Mouse (Mus musculus): Measurements from ENCODE around the gene Gm49387. TPM values are rescaled to one million over a fixed set of nuclear protein-coding genes. Genes with fewer than 3 reads are reported as not detected.

The Gm49387 gene
- polyA plus RNA-seq, 1 experiment = not detected

DNA sequence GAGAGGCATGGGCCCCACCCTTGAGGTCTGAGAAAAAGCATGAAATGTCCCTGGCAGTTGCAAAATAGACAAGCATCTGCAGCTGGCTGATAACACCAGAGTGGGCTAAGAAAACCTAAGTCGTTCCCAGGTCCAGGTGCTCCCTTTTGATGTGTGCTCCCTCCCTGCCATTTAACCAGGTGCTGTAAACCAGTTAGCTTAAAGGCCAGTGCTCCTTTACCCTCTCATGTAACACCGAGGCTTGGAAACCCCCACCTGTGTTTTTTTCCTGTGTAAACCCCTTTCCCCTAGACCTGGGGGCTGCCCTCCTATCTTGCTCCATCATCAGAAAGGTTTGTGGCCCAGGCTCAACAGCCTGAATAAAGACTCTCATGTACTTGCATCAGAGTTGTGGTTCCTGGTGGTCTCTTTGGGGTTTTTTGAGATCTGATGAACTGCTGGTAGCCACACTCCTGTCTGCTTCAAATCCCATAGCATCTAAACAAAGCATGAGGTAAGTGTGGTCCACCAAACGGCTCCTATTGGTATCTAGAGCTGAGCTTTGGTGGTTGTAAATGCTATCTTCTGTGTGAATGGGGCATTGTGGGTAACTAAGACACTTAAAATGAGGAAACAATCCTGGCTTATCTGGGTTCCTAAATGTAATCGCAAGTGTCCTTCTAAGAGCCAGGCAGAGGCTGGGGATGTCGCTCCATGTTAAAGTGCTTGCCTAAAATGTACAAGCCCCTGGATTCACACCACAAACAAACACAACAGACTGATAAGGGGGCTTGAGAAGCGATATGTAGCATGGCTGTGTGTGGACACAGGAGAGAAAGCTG is 70.3 kb downstream of the Gm49387 start:
- TF ChIP-seq GATA1 (IDR thresholded peaks at IDR 0.05; ENCODE audit: borderline replicate concordance, low read length) (no peak), FLI1 (IDR thresholded peaks at IDR 0.05; ENCODE audit: low read length) (no peak)

DNA sequence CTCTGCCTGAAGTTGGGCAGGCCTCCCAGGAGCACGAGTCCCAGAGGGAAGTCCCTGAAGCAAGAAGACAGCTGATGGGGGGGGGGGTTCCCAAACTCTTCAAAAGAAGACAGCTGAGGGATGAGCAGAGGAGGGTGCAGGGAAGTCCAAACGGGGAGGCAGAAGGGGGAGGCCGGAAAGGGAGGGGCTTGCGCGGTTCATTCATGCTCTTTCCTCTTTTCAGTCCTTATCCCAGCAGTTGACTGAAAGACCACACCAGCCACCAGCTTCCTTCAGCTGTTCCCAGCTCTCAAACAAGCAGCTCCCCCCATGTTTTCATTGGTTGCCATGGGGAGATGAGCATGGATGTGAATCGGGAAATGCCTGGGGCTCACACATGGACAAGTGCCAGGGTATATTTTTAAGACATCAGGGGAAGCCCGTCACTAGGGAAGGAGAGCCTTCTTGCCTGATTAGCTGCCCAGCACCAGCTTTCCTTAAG is 71.5 kb downstream of the Gm49387 start:
- Histone ChIP-seq H3K4me1 (peaks cover 63% of the 10 kb centered on the region), H3K27me3 (replicated peaks) (peaks cover 28% of the 10 kb centered on the region), H3K4me3 (replicated peaks) (peak overlapping the region; percentile 9), H3K9me3 (no peaks in the 10 kb centered on the region), H3K36me3 (replicated peaks; ENCODE audit: low read length) (no peaks in the 10 kb centered on the region)
- TF ChIP-seq FLI1 (IDR thresholded peaks at IDR 0.05; ENCODE audit: low read length) (no peak), GATA1 (IDR thresholded peaks at IDR 0.05; ENCODE audit: borderline replicate concordance, low read length) (no peak)

More for the DNA sequence above, 70.3 kb downstream of the Gm49387 start:
- peaks cover 36% of the 10 kb centered on the region for H3K27me3 ChIP-seq (replicated peaks)
- H3K4me3 ChIP-seq (replicated peaks) = no peak overlapping the region
- H3K4me1 ChIP-seq = peaks cover 62% of the 10 kb centered on the region
- H3K36me3 ChIP-seq (replicated peaks; ENCODE audit: low read length) = no peaks in the 10 kb centered on the region
- H3K9me3 ChIP-seq = no peaks in the 10 kb centered on the region

DNA sequence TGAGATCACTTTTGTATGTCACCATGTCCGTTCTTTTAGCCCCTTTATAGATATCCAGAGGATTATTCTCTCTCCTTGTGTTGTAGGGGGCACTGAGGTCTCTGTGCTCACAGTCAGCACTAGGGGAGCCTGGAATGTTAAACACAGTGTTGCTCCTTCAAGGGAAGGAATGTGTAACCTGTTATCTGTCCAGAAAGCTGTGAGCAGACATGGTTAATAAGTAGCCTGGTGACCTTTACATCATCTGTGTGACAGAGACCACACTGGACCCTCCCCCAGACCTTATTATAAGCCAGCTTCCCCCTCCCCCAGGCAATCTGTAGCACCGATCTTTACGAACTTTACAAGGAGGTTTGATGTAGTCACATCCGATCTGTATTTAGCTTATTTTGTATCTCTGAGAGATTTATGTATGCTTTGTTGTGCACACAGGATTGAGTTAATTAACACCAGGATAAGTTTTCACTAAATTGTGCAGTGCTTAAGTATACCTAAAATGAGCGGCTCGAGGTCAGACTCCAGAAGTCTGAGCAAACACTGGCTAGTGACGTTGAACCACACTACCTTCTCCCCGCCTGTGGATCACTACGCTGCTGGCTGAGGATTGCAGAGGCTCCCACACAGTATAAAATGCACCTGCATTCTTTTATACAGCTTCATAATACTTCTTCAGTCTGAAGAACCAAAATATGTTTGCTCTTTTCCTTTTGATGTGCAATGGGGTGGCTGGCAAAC is 75.0 kb downstream of the Gm49387 start:
- Histone ChIP-seq H3K4me1 (peaks cover 43% of the 10 kb centered on the region), H3K27me3 (replicated peaks) (peaks cover 28% of the 10 kb centered on the region), H3K4me3 (replicated peaks) (no peak overlapping the region), H3K36me3 (replicated peaks; ENCODE audit: low read length) (no peaks in the 10 kb centered on the region), H3K9me3 (no peaks in the 10 kb centered on the region)
- TF ChIP-seq FLI1 (IDR thresholded peaks at IDR 0.05; ENCODE audit: low read length) (no peak), GATA1 (IDR thresholded peaks at IDR 0.05; ENCODE audit: borderline replicate concordance, low read length) (no peak)

DNA sequence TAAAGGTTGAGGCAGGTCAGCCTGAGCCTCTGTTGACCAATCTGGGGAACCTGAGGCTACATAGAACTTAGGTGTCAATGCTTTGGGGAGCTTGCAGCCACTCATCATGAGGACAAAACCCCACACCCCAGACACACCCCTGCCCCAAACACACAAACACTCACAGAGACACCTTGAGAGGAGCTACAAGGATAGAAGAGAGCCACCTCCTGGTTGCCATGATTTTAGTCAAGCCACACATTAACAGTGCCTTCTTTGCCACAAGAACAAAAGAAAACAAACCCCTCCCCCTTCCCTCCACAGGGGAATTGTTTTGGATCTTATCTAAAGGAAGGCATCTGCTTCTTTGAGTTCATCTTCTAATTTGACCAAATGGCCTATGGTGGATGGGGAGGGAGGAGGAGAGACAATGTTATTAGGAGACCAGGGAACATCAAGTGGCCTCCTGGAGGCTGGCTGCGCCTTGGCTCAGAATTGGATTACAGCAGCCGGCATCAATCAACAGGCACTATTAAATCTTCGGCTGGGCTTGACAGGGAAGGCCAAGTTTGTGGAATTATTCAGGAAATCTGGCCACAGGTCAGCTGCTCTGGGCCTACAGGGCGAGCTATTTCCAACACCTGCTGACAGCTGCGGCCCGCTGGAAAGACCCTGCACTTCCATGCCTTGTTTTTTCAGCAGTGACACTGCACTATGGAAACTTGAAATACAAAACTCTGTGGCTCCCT is 76.1 kb downstream of the Gm49387 start:
- H3K36me3 ChIP-seq (replicated peaks; ENCODE audit: low read length) = no peaks in the 10 kb centered on the region
- H3K27me3 ChIP-seq (replicated peaks) = peaks cover 33% of the 10 kb centered on the region
- peaks cover 38% of the 10 kb centered on the region for H3K4me1 ChIP-seq
- no peaks in the 10 kb centered on the region for H3K9me3 ChIP-seq
- no peak overlapping the region for H3K4me3 ChIP-seq (replicated peaks)
- TF ChIP-seq GATA1 (IDR thresholded peaks at IDR 0.05; ENCODE audit: borderline replicate concordance, low read length) = no peak
- TF ChIP-seq FLI1 (IDR thresholded peaks at IDR 0.05; ENCODE audit: low read length) = no peak

DNA sequence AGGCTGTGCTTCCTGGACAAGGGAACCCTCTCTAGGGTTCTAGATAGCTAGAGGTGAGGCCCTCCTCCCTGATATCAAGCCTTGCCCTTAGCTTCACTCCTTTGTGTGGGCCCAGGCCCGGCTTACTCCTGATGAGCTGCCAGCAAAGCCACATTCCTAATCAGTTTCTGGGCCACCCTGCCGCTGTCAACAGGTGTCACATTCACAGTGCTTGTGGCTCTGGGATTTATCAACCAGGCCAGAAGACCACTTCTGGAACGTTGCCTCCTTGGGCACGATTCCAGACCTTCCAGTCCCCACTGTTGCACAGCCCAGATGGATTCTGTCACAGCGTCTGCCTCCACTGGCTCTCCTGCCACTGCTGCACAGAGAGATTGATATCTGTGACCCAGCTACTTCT is 79.8 kb downstream of the Gm49387 start:
- no peaks in the 10 kb centered on the region for H3K9me3 ChIP-seq
- H3K4me3 ChIP-seq (replicated peaks) = no peak overlapping the region
- H3K36me3 ChIP-seq (replicated peaks; ENCODE audit: low read length) = no peaks in the 10 kb centered on the region
- TF ChIP-seq GATA1 (IDR thresholded peaks at IDR 0.05; ENCODE audit: borderline replicate concordance, low read length) (no peak), FLI1 (IDR thresholded peaks at IDR 0.05; ENCODE audit: low read length) (no peak)
- H3K27me3 ChIP-seq (replicated peaks) = peaks cover 61% of the 10 kb centered on the region
- H3K4me1 ChIP-seq = peaks cover 36% of the 10 kb centered on the region

DNA sequence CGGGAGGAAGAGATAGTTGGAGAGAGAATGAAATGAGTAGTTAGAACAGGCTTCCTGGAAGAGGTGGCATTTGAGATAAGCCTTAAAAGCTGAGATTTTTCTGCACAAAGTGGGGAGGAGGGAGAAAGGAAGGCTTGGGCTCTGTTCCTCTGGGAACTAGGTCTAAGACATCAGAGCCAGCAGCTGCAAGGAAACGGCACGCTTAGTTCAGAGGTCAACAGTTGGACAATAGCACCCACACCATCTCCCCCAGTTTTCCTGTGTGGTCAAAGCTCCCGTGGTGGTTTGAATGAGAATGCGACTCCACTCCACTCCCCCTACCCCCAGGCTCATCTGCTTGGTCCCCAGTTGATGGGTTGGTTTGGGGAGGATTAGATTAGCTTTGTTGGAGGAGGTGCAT is 81.5 kb downstream of the Gm49387 start:
- TF ChIP-seq FLI1 (IDR thresholded peaks at IDR 0.05; ENCODE audit: low read length) (no peak), GATA1 (IDR thresholded peaks at IDR 0.05; ENCODE audit: borderline replicate concordance, low read length) (no peak)
- H3K4me1 ChIP-seq = peaks cover 32% of the 10 kb centered on the region

DNA sequence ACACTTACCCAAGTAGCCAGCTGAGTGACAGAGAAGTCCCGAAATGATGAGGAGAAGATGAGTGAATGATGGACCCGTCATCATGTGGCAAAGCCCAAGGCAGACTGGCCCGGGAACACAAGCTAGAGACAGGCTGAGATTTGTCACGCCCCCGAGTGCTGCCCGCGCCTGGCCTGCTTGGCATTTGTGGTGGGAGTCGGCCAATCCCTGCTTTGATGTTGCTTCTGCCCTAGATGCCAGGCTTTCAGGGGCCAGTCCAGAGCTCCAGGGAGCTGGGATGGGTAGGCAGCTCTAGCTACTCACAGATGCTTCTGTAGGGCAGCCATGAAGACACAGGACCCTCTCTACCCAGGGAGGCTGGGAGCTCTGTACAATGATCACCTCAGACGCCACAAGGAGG is 82.9 kb downstream of the Gm49387 start:
- H3K9me3 ChIP-seq = no peaks in the 10 kb centered on the region
- H3K4me1 ChIP-seq = peaks cover 32% of the 10 kb centered on the region
- H3K4me3 ChIP-seq (replicated peaks) = no peak overlapping the region
- H3K36me3 ChIP-seq (replicated peaks; ENCODE audit: low read length) = no peaks in the 10 kb centered on the region
- no peak for TF ChIP-seq GATA1 (IDR thresholded peaks at IDR 0.05; ENCODE audit: borderline replicate concordance, low read length)
- no peak for TF ChIP-seq FLI1 (IDR thresholded peaks at IDR 0.05; ENCODE audit: low read length)
- peaks cover 67% of the 10 kb centered on the region for H3K27me3 ChIP-seq (replicated peaks)

More for the DNA sequence above, 81.5 kb downstream of the Gm49387 start:
- Histone ChIP-seq H3K36me3 (replicated peaks; ENCODE audit: low read length) (no peaks in the 10 kb centered on the region), H3K4me3 (replicated peaks) (no peak overlapping the region), H3K27me3 (replicated peaks) (peaks cover 61% of the 10 kb centered on the region), H3K9me3 (no peaks in the 10 kb centered on the region)

DNA sequence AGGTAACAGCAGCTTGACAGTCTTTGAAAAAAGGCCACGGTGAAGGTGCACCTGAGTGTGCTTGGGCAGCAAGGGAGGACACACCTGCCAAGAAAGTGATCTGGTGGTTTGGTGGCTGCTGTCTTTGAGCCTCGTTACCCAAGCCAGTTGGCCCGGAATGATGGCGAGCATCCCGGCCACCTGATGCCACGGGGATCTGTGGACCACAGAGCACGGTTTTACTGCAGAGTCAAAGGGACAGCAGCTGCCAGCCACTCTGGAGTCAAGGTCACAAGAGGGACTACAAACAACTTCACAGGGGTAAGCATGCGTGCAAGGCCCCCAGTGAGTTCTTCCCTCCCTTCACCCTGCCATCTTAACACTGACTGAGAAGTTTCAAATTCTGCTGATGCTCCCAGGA is 83.4 kb downstream of the Gm49387 start:
- no peaks in the 10 kb centered on the region for H3K36me3 ChIP-seq (replicated peaks; ENCODE audit: low read length)
- H3K9me3 ChIP-seq = no peaks in the 10 kb centered on the region
- peaks cover 67% of the 10 kb centered on the region for H3K27me3 ChIP-seq (replicated peaks)
- H3K4me1 ChIP-seq = peaks cover 32% of the 10 kb centered on the region
- TF ChIP-seq FLI1 (IDR thresholded peaks at IDR 0.05; ENCODE audit: low read length) (no peak), GATA1 (IDR thresholded peaks at IDR 0.05; ENCODE audit: borderline replicate concordance, low read length) (no peak)
- no peak overlapping the region for H3K4me3 ChIP-seq (replicated peaks)

DNA sequence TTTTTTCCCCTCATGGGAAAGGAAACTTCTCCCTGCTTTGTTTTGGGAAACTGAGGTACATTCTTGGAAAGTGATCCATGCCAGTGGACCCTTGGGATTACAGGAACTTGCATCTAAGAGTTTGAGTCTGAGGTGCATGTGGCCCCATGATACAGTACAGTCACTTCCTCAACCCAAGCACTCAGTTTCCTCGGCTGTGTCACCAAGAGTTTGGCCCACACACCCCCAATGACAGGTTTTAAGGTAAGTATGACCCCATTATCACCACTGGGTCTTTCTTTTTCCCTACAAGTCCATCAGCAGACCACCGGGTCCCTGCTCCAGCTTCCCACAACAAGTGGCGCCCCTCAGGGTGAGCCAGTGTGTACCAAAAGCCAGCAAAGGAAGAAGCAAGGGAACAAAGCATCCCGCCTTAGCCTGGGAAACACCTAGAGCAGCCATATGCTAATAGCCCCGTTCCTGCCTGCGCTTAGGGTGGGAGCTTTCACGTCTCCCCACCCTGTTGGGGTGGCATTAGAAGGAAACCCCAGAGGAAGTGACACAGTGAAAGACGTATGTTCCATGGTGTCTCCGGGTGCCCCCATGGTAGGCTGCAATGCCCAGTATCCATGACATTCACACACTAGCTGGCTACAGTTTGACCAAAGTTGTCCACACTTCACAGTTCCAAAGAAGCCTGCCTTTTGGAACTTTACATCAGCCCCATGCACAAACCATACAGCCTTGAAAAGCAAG is 84.0 kb downstream of the Gm49387 start:
- TF ChIP-seq FLI1 (IDR thresholded peaks at IDR 0.05; ENCODE audit: low read length) (no peak), GATA1 (IDR thresholded peaks at IDR 0.05; ENCODE audit: borderline replicate concordance, low read length) (no peak)
- H3K9me3 ChIP-seq = no peaks in the 10 kb centered on the region
- peaks cover 35% of the 10 kb centered on the region for H3K4me1 ChIP-seq
- peaks cover 68% of the 10 kb centered on the region for H3K27me3 ChIP-seq (replicated peaks)
- no peak overlapping the region for H3K4me3 ChIP-seq (replicated peaks)
- no peaks in the 10 kb centered on the region for H3K36me3 ChIP-seq (replicated peaks; ENCODE audit: low read length)

All from megakaryocyte, embryonic 14.5 days (primary cell).